ENCODE assay signal across 8 mouse cellular contexts in genomic region chr7:29071169-29071891, GRCm38 (mm10). TPM values are rescaled to one million over a fixed set of nuclear protein-coding genes. Genes with fewer than 3 reads are reported as not detected.
DNase-seq lines count a peak whose midpoint lies in the region; ATAC-seq and TF ChIP-seq lines count a peak whose summit lies in the region.

No protein-coding gene starts in this region.

- no peak overlapping the region for H3K27ac ChIP-seq in heart, embryonic 11.5 days (ENCODE audit: low read depth, low read length)
- peak overlapping the region; percentile 77 for H3K27ac ChIP-seq in hindbrain, embryonic 10.5 days
- no peak overlapping the region for H3K27ac ChIP-seq in limb, embryonic 14.5 days (replicated peaks; ENCODE audit: low read depth, low read length)

- peak overlapping the region; percentile 24 for H3K4me3 ChIP-seq in heart, embryonic 11.5 days (ENCODE audit: low read depth, low read length)
- H3K4me3 ChIP-seq in hindbrain, embryonic 10.5 days, result peak overlapping the region; percentile 57
- peak overlapping the region; percentile 36 for H3K4me3 ChIP-seq in limb, embryonic 14.5 days (replicated peaks; ENCODE audit: low read length)

- H3K9me3 ChIP-seq in heart, embryonic 11.5 days (replicated peaks; ENCODE audit: control insufficient read depth, low read length), result no peaks in the 10 kb centered on the region
- H3K9me3 ChIP-seq in hindbrain, embryonic 10.5 days, result no peaks in the 10 kb centered on the region
- H3K9me3 ChIP-seq in limb, embryonic 14.5 days (ENCODE audit: control insufficient read depth, low read length), result no peaks in the 10 kb centered on the region

- 5% methylated on average over 42 of the region's 42 CpGs for WGBS in heart, embryonic 11.5 days (ENCODE audit: insufficient replicate concordance)
- 5% methylated on average over 42 of the region's 42 CpGs for WGBS in hindbrain, embryonic 10.5 days
- WGBS in limb, embryonic 14.5 days, result 10% methylated on average over 36 of the region's 42 CpGs

- H3K4me1 ChIP-seq in heart, embryonic 11.5 days (ENCODE audit: control insufficient read depth, insufficient read depth, low read length), result peaks cover 4% of the 10 kb centered on the region; the same call in 1 of the 2 replicates
- peaks cover 32% of the 10 kb centered on the region for H3K4me1 ChIP-seq in hindbrain, embryonic 10.5 days (replicated peaks)
- H3K4me1 ChIP-seq in limb, embryonic 14.5 days (ENCODE audit: control insufficient read depth, insufficient read depth, low read length), result no peaks in the 10 kb centered on the region; the same call in 1 of the 2 replicates

- peaks cover 77% of the 10 kb centered on the region for H3K27me3 ChIP-seq in heart, embryonic 11.5 days (ENCODE audit: control insufficient read depth, insufficient read depth, low read length)
- peaks cover 63% of the 10 kb centered on the region for H3K27me3 ChIP-seq in hindbrain, embryonic 10.5 days (ENCODE audit: insufficient read depth, poor library complexity, severe bottlenecking)
- no peaks in the 10 kb centered on the region for H3K27me3 ChIP-seq in limb, embryonic 14.5 days (ENCODE audit: control insufficient read depth, insufficient read depth, low read length)

- no peak for DNase-seq in heart, adult 11 months
- peak; percentile 81 for DNase-seq in brain, embryonic 18.5 days (ENCODE audit: low read depth, low spot score)
- DNase-seq in hindbrain, embryonic 10.5 days (ENCODE audit: low spot score), result peak; percentile 49
- no peak for DNase-seq in limb, embryonic 14.5 days (ENCODE audit: low spot score)
- DNase-seq in right cerebral cortex, postnatal 36 days (ENCODE audit: low spot score in 2 of 2), result peak; percentile 20 to 41
- DNase-seq in c-Kit-positive CD71-positive TER-119-positive erythroid progenitor cells, embryonic 14.5 days (ENCODE audit: low spot score), result no peak

- H3K4me2 ChIP-seq in heart, embryonic 11.5 days, result peak overlapping the region; percentile 57
- H3K4me2 ChIP-seq in limb, embryonic 14.5 days (replicated peaks; ENCODE audit: low read depth, low read length, severe bottlenecking), result peak overlapping the region; percentile 61

- no peak overlapping the region for H3K9ac ChIP-seq in heart, embryonic 11.5 days (ENCODE audit: low read depth, low read length)
- H3K9ac ChIP-seq in limb, embryonic 14.5 days (ENCODE audit: low read depth, low read length, severe bottlenecking), result no peak overlapping the region

- TF ChIP-seq POLR2A in limb, embryonic 14.5 days (IDR thresholded peaks at IDR 0.05; ENCODE audit: borderline replicate concordance, extremely low read depth, insufficient read depth, insufficient read length), result no peak

- no peak for ATAC-seq in heart, embryonic 11.5 days (replicated peaks; ENCODE audit: insufficient number of reproducible peaks, low FRiP score, low TSS enrichment)
- peak; percentile 34; the same call in 1 of the 2 replicates for ATAC-seq in limb, embryonic 14.5 days (ENCODE audit: low FRiP score, low read depth)
- ATAC-seq in megakaryocyte-erythroid progenitor cell, adult 5-6 weeks (replicated peaks; ENCODE audit: low FRiP score, low TSS enrichment, poor library complexity, severe bottlenecking), result no peak

- no peaks in the 10 kb centered on the region for H3K36me3 ChIP-seq in heart, embryonic 11.5 days (ENCODE audit: control insufficient read depth, insufficient read depth, low read length)
- no peaks in the 10 kb centered on the region for H3K36me3 ChIP-seq in hindbrain, embryonic 10.5 days
- no peaks in the 10 kb centered on the region for H3K36me3 ChIP-seq in limb, embryonic 14.5 days (ENCODE audit: control insufficient read depth, insufficient read depth, low read length)

RNA-seq across cellular contexts. Expression of gene Ryr1, which starts 53.6 kb away (rescaled TPM):
- polyA plus RNA-seq in heart, embryonic 11.5 days (2014; fragmentation: Nextera tagmentation; extraction: Ambion mirVana), result 0.08 and 0.31 TPM in 2 replicates
- 0.51 and 0.97 TPM in 2 replicates for polyA plus RNA-seq in hindbrain, embryonic 10.5 days (2016; fragmentation: Nextera tagmentation; extraction: Ambion mirVana)
- polyA plus RNA-seq in limb, embryonic 14.5 days (2012; rRNA removed), result 26.5 and 29.2 TPM in 2 replicates
- polyA plus RNA-seq in limb, embryonic 14.5 days (2014; fragmentation: Nextera tagmentation; extraction: Ambion mirVana), result 5.9 and 7.7 TPM in 2 replicates
- 0.07 and 0.84 TPM in 2 replicates for total RNA-seq in megakaryocyte-erythroid progenitor cell, adult 5-6 weeks (2014; fragmentation: Nextera tagmentation)
- 0.34 TPM in 1 of 2 replicates, not detected in the other for total RNA-seq in megakaryocyte-erythroid progenitor cell, adult 5-6 weeks (2017)

Comparison
In these comparisons a context has a peak if more than half of its experiments do, and no peak if none do; other contexts are left out.
1. DNase-seq: peak in brain, embryonic 18.5 days (single experiment), hindbrain, embryonic 10.5 days (single experiment) and right cerebral cortex, postnatal 36 days (2 of 2); none in heart, adult 11 months (single experiment), limb, embryonic 14.5 days (single experiment) and c-Kit-positive CD71-positive TER-119-positive erythroid progenitor cells, embryonic 14.5 days (single experiment).
2. Peak in every context shown above with its lines, with median percentiles within 50 percentile points of each other: H3K4me3 ChIP-seq.